Mouse (Mus musculus) spleen, adult 18-20 months (tissue): Measurements from ENCODE around the gene Etfrf1.
A peak's percentile ranks its signal among the peaks of the same experiment; 100 is the strongest.

ENCODE experiments used
- DNase-seq, 2 experiments: peaks; one replicate each; pipeline ENCODE4 v3.0.0; 2022; ENCODE audit warnings: mixed read lengths in 2 of 2

Etfrf1 gene

GRCm38 (mm10) chr6:145226296-145226695, 15.4 kb downstream of the Etfrf1 start:
- no peak for DNase-seq

- DNase-seq, result no peak
These were observed 23.5 kb downstream of the Etfrf1 start for GRCm38 (mm10) chr6:145234391-145234790.

GRCm38 (mm10) chr6:145235367-145235766, 24.4 kb downstream of the Etfrf1 start:
- no peak for DNase-seq

- DNase-seq, result no peak
These were observed 26.2 kb downstream of the Etfrf1 start for GRCm38 (mm10) chr6:145237148-145237547.

- DNase-seq, result no peak
These were observed 29.4 kb downstream of the Etfrf1 start for GRCm38 (mm10) chr6:145240285-145240684.

- DNase-seq, result no peak
These were observed 31.6 kb downstream of the Etfrf1 start for GRCm38 (mm10) chr6:145242521-145242920.

GRCm38 (mm10) chr6:145246841-145247240, 35.9 kb downstream of the Etfrf1 start:
- DNase-seq, result no peak

GRCm38 (mm10) chr6:145247886-145248285, 37.0 kb downstream of the Etfrf1 start:
- no peak for DNase-seq

- DNase-seq, result peak; percentile 56 to 71
These were observed 38.6 kb downstream of the Etfrf1 start for GRCm38 (mm10) chr6:145249291-145250184.

- DNase-seq, result peak; percentile 82 to 90
These were observed 39.4 kb downstream of the Etfrf1 start, which contains the start of gene Kras for GRCm38 (mm10) chr6:145250185-145250791. Gene Kras (minus strand): TSS chr6:145250239.

GRCm38 (mm10) chr6:145250820-145251219, 39.9 kb downstream of the Etfrf1 start:
- DNase-seq, result peak in 1 of 2 experiments; percentile 21

GRCm38 (mm10) chr6:145255952-145256700, 45.2 kb downstream of the Etfrf1 start:
- no peak for DNase-seq

- DNase-seq, result no peak
These were observed 45.8 kb downstream of the Etfrf1 start for GRCm38 (mm10) chr6:145256701-145257073.

GRCm38 (mm10) chr6:145262314-145262713, 51.4 kb downstream of the Etfrf1 start:
- no peak for DNase-seq
